Mouse (Mus musculus) left cerebral cortex, adult 8-10 months (tissue): Measurements from ENCODE around the gene Tbc1d8b. TPM values are rescaled to one million over a fixed set of nuclear protein-coding genes. Genes with fewer than 3 reads are reported as not detected.
A peak's percentile ranks its signal among the peaks of the same experiment; 100 is the strongest.
"Not testable (repeated sequence)": the region's sequence is repeated elsewhere in the genome, so short reads cannot be mapped to it uniquely, and the experiment has no call there.

Experiments used
- DNase-seq, 2 experiments: peaks; one replicate each; pipeline ENCODE4 v3.0.0; 2022; ENCODE audit warnings: low spot score in 2 of 2
- total RNA-seq, 4 experiments: library from RNA; stranded (reverse); gene quantifications; 2 replicates each; pipeline ENCODE4 v1.2.4; 2022

The Tbc1d8b gene
- total RNA-seq = 1 to 10 TPM; 3.1 to 5.6 (median 4.1) TPM

DNA sequence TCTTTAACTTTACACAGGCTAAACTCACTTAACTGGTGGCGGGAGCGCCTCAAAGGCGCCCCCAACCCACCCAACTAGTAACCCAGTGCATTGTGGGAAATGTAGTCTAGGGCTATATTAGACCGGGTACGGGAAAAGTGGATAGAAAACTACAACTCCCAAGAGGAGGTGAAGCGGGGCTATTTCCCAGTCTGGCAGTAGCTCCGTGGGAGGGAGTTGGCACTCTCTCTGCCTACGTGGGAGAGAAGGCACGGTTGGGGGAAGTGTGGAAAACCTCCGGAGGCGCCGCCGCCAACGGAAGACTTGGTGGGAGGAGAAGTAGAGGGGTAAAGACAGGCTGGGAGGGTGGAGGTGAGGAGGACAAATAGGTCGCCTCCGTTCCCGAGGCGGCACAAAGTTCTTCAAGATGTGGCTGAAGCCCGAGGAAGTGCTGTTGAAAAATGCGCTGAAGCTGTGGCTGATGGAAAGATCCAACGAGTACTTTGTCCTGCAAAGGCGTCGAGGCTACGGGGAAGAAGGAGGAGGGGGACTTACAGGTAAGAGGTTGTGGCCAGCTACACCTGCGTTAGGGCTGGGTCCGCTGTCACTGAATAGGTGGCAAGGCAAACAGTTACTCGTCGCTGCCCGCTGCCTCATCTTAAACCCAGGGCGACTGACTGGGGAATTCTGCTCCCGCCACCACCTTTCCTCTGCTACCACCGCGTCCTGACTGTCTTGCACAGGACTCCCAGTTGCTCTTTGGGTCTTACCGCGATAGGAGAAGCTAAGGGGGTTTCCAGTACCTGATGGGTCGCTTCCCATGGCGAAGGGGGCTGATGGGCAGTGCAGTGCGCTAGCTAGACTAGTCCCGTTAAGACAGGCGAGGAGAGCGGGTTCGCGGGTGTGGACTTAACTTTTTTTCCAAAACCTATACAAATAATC, at the start of gene Tbc1d8b:
Gene Tbc1d8b, plus strand, starts transcription at position 222 of the 921 bp plus-strand sequence.
- peak; percentile 42 to 56 for DNase-seq

DNA sequence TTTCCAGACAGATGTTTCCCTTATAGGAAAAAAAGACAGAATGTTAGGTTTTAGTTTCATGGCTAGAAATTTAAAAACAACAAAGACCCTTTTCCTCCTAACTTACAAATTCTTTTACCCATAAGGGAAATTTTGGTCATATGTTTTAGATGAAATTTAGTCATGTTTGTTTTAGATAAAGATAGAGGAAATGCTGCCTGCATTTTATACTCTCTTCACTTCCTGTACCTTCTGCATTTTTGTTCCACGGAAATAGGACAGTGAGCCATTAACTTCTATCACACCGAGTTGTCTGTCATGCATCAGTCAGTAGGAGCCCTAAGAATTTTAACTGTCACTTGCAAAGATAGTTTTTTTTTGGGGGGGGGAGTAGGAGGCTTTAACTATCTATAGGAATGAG, 45.1 kb upstream of the Tbc1d8b start:
- DNase-seq = no peak

DNA sequence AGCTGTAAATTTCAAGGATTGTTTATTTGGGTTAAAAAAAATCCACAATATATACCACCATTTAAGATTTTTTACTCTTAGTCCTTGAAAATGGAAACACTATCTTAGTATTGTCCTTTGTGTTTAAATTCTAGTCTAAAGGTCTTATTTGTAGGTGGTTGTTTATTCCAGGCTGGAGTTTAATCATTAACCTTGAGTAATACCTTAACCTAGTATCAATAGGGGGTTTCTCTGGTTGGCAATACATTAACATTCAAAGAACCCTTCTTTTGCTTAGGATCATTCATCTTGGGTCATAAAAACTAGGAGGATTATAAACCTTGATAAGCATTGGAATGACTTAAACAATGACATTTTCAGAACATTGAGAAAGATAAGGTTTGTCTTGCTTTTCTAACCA, 44.4 kb upstream of the Tbc1d8b start:
- DNase-seq = no peak

DNA sequence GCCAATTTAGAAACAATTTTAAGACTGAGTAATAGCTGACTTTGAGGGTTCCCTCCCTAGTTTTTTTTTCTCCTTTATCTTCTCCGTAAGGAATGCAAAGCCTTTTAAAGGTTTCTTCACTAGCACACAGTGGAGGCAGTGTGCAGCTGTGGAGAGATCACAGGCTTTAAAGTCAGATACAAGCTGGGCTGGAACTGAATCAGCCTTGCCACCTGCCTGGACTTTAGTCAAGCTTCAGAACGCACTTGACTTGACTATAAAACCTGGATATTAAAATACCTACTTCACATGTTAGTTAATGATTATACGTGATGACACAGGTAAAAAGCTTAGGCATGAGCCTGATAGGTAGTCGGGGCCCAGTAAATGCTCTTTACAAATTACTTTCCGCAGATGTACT, 32.6 kb upstream of the Tbc1d8b start:
- DNase-seq = no peak

DNA sequence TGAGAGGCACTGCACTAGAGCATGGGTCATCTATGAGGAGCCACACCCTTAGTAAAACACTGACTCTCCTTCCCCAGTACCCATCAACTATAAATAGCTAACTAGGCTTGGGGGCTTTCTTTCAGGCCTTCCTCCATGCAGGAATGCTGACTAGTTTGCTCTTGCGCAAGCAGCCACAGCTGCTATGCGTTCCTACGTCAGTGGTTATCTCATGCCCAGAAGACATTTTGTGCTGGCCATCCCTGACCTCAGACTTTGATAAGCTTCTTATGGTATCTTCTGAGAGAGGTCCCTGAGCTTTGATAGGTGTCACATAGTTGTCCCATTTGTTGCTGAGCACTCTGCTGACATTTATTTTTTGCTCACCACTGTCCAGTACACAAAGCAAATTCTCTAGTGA, 31.5 kb upstream of the Tbc1d8b start:
- DNase-seq = no peak

DNA sequence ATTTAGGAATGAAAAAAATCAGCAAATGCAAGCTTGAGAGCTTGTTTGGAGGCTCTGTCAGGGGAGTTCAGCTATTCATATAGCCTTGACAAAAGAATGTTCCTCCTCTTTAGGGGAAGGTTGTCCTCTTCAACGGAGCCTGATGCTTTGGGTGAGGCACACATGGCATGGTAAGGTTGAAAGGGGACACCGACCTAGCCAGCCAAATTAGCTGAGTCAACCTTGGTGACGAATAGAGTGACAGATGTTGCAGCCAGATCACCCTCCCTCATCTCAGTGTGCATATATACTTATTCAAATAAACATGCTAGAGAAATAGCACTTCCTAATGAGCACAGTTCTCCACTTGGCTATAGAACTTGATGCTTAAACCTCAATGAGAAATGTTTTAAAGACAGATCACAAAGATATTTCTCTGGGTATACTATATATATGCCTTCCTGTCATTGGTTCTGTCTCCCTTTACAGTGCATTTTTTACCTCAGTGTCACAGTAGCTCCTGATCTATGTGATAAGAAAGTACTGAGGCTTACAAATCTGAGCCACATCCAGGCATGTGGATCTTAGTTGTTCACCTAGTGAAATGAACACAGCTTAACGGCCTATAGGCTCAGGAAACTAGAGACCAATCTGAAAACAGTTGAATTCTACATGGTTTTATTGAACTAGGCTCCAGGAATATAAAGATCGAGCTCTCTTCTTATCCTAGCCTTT, 30.3 kb upstream of the Tbc1d8b start:
- DNase-seq = no peak

DNA sequence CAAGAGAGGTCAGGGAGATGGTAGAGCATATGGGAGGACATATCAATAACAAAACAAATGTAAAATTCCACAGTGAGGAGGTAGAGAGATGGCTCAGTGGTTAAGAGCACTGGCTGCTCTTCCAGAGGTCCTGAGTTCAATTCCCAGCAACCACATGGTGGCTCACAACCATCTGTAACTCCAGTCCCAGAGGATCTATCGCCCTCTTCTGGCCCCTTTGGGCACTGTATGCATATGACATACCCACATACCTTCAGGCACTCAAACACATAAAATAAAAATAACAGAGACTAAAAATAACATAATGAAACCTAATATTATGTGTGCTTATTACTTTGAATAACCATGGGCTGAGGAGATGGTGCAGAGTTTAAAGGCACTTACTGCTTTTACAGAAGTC, 22.7 kb upstream of the Tbc1d8b start:
- no peak for DNase-seq

DNA sequence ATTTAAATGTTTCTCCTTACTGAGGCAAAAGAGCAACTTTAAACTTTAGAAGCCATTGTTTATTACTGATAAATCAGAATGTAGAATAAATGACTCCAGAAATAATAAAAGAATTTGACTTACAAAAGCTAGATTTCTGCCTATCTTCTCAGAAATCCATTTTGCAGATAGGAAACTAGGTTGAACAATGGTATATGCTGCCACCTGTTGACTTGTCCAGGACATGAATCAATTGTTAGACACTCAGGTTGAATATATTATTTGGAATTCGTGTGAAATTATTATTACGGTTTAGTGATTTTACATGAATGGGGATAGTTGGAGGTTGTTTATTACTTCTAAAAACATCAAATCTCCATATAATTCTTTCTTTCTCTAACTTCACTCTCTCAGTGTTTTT, 19.0 kb upstream of the Tbc1d8b start:
- DNase-seq = no peak

DNA sequence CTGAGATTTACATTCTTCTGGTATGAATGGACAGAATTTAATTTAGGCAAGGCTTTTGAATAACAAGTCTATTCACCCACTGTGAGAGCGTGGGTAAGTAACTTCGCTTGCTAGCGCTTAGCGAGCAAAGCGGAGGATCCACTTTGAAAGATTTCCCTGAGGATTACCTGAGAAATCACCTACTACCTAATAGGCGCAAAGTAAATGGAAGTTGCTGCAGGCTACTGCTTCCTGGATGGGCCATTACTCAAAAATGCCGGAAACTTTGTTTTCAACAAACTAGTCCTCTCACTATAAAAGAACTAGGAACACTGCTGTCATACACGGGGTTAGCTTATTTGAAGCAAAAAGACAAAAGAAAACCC, 404 bp upstream of the Tbc1d8b start:
- DNase-seq = no peak

DNA sequence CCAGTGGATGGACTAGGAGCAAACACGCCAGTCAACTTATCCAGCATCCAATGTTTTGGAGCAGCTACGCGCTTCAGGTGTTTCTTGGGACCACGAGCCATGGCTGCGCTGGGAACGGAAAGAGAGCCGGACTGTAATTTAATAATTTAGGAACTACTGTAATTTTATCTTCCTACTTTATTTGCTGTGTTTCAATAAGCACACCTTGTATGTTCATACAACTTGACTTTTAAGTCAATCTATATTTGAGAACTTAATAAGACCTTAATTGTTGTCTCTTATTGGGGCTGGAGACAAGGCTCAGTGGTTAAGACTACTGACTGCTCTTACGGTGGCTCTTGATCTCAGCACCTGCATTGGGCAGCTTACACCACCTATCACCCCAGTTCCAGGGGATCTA, 29.6 kb downstream of the Tbc1d8b start, which contains the start of gene Gm15013:
Gene Gm15013, minus strand, starts transcription at position 101 of the 400 bp plus-strand sequence.
- DNase-seq = no peak

DNA sequence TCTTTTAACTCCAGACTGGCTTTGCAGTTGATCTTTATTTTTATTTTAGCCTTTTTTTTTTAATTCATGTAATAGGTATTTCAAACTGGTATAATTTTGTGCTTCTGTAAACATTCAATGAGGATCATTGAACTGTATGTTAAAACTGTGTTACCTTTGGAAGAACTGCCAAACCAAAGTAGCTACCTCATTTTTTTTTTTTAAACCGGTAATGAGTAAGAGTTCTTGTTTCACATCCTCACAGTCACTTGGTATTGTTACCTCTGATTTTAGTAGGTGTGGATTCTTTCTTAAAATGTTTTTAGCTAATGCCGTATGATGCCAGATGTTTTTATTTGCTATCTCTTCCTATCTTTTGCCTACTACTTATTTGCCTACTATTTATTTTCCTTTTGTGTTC, 37.6 kb downstream of the Tbc1d8b start:
- no peak for DNase-seq

DNA sequence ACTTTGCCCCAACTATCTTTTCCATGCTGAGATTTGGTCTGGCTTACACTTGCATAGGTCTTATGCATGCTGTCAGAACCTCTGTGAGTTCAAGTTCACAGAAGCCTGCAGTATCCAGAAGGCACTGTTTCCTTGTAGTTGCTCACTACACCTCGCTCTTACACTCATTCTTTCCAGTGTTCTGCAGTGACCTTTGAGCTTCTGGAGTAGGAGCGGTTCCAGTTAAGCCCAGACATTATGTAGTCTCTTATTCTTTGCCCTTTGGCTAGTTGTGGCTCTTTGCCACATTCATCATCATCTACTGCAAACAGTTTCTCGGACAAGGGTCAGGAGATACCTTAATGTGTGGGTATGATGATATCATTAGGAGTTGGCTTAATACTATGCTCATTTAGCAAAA, 45.7 kb downstream of the Tbc1d8b start:
- DNase-seq = no peak

DNA sequence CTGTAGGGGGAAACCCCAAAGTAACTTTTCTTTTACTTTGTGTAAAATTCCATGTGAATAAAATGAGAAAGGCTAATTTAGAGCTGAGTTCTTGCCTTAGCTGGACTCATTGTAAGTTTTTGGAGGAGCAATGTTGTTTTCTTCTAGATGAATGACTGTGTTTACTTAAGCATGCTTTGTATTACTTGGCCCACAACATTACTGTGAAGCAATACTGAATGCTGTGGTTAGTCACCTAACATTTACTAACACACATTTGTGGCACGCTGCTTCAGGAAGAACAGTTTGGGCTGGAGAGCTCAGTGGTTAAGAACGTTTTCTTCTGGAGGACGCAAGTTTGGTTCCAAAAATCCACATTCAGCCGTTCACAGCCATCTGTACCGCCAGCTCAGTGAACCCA, 52.3 kb downstream of the Tbc1d8b start:
- DNase-seq = no peak

DNA sequence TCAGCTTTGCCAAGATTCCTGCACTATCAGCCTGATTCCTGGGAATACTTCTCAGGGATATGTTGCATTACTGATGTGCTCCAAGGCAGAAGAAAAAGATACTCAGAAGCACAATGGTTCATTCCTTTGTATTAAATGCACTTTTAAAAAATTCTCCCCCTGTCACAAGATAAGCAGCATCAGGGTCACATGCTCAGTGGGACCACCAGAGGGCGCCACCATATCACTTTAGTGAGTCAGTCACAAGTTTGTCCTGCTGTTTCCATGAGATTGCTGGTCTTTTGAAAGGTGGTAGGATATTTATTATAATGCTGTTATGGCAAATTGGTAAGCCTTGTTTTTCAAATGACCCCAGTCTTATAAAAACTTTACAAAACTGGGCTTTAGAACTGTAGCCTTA, 67.1 kb downstream of the Tbc1d8b start:
- no peak for DNase-seq

DNA sequence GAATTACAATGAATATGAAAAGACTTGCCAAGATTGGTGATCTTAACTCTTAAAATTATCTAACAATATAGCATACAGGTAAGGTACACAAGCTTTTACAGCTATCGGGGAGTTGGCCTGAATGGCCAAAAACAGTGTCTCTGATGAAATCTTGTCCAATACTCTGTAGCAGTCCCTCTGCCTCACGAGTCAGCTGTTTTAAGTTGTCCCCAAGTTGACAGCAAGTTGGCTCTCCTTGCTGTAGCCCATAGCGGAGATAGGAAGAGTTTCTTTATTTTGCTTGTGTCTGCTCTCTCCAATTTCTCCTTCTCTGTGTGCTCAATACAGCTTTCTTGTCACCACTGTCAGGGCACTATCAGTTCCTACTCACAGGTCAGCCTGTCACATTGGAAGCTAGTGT, 73.8 kb downstream of the Tbc1d8b start:
- not testable (repeated sequence) for DNase-seq

DNA sequence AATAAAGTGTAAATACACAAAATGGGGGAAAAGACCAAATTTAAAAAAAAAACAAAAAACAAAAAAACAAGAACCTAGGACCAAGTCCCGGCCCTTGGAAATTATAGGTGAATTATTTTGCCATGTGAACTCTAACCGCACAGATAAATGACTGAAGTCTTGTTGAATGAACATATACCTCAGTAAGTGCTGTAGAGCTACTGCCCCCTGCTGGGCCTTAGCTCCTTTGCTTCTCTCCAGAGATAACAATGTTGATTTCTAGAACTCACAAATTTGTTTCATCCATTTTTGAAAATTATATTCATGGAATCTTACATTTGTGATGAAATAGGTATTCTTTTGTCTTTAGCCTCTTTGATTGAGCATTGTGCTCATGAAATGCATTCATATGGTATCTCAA, 77.8 kb downstream of the Tbc1d8b start:
- no peak for DNase-seq

DNA sequence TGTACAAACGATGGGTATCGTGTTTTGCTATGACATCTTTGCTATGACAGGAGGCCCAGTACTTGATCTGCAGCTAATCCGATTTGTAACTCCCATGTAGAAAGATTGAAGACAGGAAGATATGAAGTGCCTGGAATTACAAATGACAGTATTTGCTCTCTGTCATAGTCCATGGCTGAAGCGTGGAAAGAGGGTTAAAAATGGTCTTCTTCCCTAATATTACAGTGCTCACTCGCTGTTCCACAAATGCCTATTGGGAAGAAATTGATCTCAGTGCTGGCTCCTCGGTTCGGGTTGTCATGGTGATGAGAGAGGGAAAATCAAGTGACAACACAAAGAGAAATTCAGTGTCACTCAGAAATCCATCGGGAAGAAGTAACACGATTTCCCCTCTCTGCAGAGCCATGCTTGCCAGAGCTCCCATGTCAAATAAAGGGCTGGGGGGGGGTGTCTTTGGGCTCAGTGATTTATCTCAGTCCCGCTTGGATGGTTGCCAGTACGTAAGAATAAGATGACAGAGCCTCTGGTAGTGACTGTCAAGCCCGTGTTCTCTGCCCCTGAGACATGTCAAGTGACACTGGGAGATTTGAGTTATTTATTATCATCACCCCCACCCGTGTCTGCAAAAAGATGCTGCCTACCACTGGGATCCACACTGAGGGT, 85.3 kb downstream of the Tbc1d8b start:
- DNase-seq = no peak

DNA sequence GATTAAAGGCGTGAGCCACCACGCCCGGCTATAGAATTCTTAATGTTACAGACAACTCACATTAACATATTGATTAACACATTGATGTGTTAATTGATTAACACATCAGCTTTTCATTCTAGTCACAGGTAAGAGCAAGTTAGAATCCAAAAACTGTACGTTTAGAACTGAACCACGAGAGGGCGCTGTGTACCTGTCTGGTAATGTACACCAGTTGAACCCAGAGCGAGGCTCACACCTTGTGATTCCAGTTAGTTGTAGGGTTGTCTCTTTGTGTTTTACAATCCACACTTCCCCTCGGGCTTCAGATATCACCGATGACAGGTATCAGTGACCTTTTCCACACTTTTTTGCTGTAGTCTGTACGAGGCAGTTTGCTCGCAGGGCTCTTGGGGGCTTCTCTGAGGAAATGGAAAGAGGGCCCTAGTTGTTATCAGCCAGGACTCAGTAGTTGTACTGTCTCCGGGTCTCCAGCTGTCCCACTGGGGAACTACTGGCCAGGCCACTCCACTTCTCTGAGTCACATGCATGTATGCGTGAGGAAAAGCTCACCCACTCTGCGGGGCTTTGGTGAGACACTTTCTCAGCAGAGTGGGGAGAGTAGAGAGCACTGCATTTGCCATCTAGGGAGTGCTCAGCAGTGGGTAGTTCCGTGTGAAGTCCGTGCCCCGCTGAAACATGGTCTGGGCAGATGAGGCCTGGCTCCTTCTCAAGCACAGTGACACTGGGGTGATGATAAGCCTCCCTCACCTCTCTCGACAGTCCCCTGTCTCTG, 89.7 kb downstream of the Tbc1d8b start:
- DNase-seq = peak in 1 of 2 experiments; percentile 3

DNA sequence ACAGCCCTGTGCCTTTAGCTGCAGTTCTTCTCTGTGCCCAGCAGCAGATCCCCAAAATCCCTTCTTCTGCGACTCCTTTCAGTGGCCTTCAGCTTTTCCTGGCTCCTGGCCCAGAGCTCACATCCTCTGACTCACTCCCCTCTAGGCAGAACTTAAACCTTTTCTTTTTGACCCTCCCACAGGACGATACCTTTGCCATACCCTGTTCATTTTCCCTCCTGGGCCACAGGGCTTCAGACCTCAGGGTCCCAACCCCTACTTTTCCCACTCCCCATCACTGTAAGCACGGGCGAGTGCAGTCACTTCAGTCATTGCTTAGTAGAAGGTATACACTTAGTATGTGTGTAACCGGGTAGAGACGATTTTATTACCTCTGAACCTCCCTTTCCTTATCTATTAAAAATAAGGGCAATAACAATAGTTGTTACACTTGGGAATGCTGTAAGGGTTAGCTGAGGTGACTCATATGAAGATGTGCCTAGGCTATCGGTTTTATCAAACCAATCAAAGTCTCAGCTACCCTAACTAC, 90.4 kb downstream of the Tbc1d8b start:
- DNase-seq = no peak

DNA sequence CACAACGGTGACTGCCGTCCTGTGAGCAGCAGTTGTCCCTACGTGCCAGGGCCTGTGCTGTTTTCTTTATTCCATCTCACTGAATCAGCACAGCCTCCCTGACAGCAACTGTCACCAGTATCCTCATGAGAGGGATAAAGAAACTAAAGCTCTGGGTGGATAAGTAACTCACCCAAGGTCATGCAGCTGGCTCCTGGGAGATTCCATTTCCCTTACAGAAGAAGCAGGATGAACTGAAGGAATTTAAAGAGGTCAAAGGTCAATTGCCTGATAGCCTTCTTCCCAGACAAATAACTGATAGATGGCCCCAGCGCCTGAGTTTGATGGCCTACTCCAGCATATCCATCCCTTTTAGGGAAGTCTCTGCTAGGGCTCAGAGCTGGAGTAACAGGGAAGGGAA, 92.6 kb downstream of the Tbc1d8b start:
- no peak for DNase-seq

DNA sequence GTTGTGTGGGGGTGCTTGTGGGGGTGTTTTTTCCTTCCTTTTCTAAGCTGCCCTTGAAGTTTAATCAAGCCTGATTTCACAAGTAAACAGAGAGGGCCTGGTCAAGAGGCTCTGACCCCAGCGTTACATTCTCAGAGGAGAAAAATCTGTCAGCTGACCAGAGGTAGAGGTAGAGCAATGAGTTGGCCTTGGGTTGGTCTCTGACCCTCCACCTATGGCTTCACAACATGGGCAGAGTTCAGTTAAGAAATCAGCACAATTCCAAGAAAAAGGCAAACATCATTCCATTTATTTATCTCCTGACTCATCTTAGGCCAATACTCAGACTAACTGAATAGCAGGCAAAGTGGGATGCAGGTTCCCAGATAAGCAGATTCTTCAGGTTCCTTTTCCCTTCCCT, 94.1 kb downstream of the Tbc1d8b start:
- DNase-seq = no peak
